Mouse (Mus musculus): Measurements from ENCODE around the gene Wfdc9. TPM values are rescaled to one million over a fixed set of nuclear protein-coding genes. Genes with fewer than 3 reads are reported as not detected.
"Not testable (repeated sequence)": the region's sequence is repeated elsewhere in the genome, so short reads cannot be mapped to it uniquely, and the experiment has no call there.

The Wfdc9 gene
- polyA plus RNA-seq, 1 experiment: 293 TPM

GRCm38 (mm10) chr2:164619050-164619449, 37.3 kb downstream of the Wfdc9 start:
- no peak for DNase-seq (ENCODE audit: low read depth)

GRCm38 (mm10) chr2:164615386-164615785, 41.0 kb downstream of the Wfdc9 start:
- DNase-seq (ENCODE audit: low read depth): no peak

GRCm38 (mm10) chr2:164613471-164613870, 42.9 kb downstream of the Wfdc9 start, which contains the start of the genes Wfdc6b and Wfdc8:
Gene Wfdc6b, plus strand, starts transcription at chr2:164613522.
Gene Wfdc8, minus strand, starts transcription at chr2:164613626.
- DNase-seq (ENCODE audit: low read depth): not testable (repeated sequence)

GRCm38 (mm10) chr2:164608781-164609180, 47.6 kb downstream of the Wfdc9 start:
- no peak for DNase-seq (ENCODE audit: low read depth)

GRCm38 (mm10) chr2:164604411-164604810, 52.0 kb downstream of the Wfdc9 start:
- DNase-seq (ENCODE audit: low read depth): no peak

- DNase-seq (ENCODE audit: low read depth): no peak
These were observed 52.9 kb downstream of the Wfdc9 start for GRCm38 (mm10) chr2:164603482-164603881.

- DNase-seq (ENCODE audit: low read depth): no peak
These were observed 56.2 kb downstream of the Wfdc9 start for GRCm38 (mm10) chr2:164600179-164600578.

Other genes starting within 250 kb of the Wfdc9 start
- 18.0 and 19.6 TPM in 2 replicates for gene Sdc4, start 212.7 kb downstream of the Wfdc9 start, polyA plus RNA-seq (2012; rRNA removed)
- gene Sys1, start 199.6 kb downstream of the Wfdc9 start, polyA plus RNA-seq (2012; rRNA removed): 94.8 and 100 TPM in 2 replicates
- gene Gm20458, start 195.6 kb downstream of the Wfdc9 start, polyA plus RNA-seq (2012; rRNA removed): 21.8 and 25.0 TPM in 2 replicates
- gene Trp53tg5, start 182.9 kb downstream of the Wfdc9 start, polyA plus RNA-seq (2012; rRNA removed): not detected in 2 replicates
- gene Dbndd2, start 170.5 kb downstream of the Wfdc9 start, polyA plus RNA-seq (2012; rRNA removed): 24.8 and 29.5 TPM in 2 replicates
- 97.9 and 128 TPM in 2 replicates for gene Pigt, start 159.1 kb downstream of the Wfdc9 start, polyA plus RNA-seq (2012; rRNA removed)
- gene Wfdc2, start 94.2 kb downstream of the Wfdc9 start, polyA plus RNA-seq (2012; rRNA removed): 12.1 and 16.0 TPM in 2 replicates
- 317 and 597 TPM in 2 replicates for gene Spint3, start 83.1 kb downstream of the Wfdc9 start, polyA plus RNA-seq (2012; rRNA removed)
- gene Wfdc6a, start 71.1 kb downstream of the Wfdc9 start, polyA plus RNA-seq (2012; rRNA removed): 94.1 and 109 TPM in 2 replicates
- gene Eppin, start 63.0 kb downstream of the Wfdc9 start, polyA plus RNA-seq (2012; rRNA removed): 211 and 222 TPM in 2 replicates
- gene Wfdc6b, start 43.1 kb downstream of the Wfdc9 start, polyA plus RNA-seq (2012; rRNA removed): 159 and 208 TPM in 2 replicates
- 341 and 347 TPM in 2 replicates for gene Wfdc8, start 43.0 kb downstream of the Wfdc9 start, polyA plus RNA-seq (2012; rRNA removed)
- gene Wfdc16, start 17.8 kb downstream of the Wfdc9 start, polyA plus RNA-seq (2012; rRNA removed): 238 and 428 TPM in 2 replicates
- 5,228 and 5,435 TPM in 2 replicates for gene Wfdc10, start 537 bp downstream of the Wfdc9 start, polyA plus RNA-seq (2012; rRNA removed)
- 6.6 and 15.6 TPM in 2 replicates for gene Wfdc11, start 17.5 kb upstream of the Wfdc9 start, polyA plus RNA-seq (2012; rRNA removed)
- gene Wfdc13, start 28.5 kb upstream of the Wfdc9 start, polyA plus RNA-seq (2012; rRNA removed): 1,038 and 1,237 TPM in 2 replicates
- 272 and 330 TPM in 2 replicates for gene Spint4, start 41.9 kb upstream of the Wfdc9 start, polyA plus RNA-seq (2012; rRNA removed)
- gene Spint5, start 58.7 kb upstream of the Wfdc9 start, polyA plus RNA-seq (2012; rRNA removed): 127 and 235 TPM in 2 replicates
- gene Wfdc3, start 89.3 kb upstream of the Wfdc9 start, polyA plus RNA-seq (2012; rRNA removed): 11.1 and 11.3 TPM in 2 replicates
- 29.9 and 49.6 TPM in 2 replicates for gene Dnttip1, start 89.4 kb upstream of the Wfdc9 start, polyA plus RNA-seq (2012; rRNA removed)
- gene Ube2c, start 113.3 kb upstream of the Wfdc9 start, polyA plus RNA-seq (2012; rRNA removed): 8.5 and 11.8 TPM in 2 replicates
- 17.6 and 20.6 TPM in 2 replicates for gene Tnnc2, start 123.4 kb upstream of the Wfdc9 start, polyA plus RNA-seq (2012; rRNA removed)
- gene Snx21, start 129.2 kb upstream of the Wfdc9 start, polyA plus RNA-seq (2012; rRNA removed): 23.0 and 24.6 TPM in 2 replicates
- 31.4 and 31.5 TPM in 2 replicates for gene Acot8, start 148.3 kb upstream of the Wfdc9 start, polyA plus RNA-seq (2012; rRNA removed)
- gene Zswim3, start 148.5 kb upstream of the Wfdc9 start, polyA plus RNA-seq (2012; rRNA removed): 3.4 and 3.7 TPM in 2 replicates
- gene Zswim1, start 166.1 kb upstream of the Wfdc9 start, polyA plus RNA-seq (2012; rRNA removed): 10.5 and 11.8 TPM in 2 replicates
- gene Spata25, start 172.0 kb upstream of the Wfdc9 start, polyA plus RNA-seq (2012; rRNA removed): 0.46 and 0.70 TPM in 2 replicates
- 274 and 289 TPM in 2 replicates for gene Ctsa, start 176.3 kb upstream of the Wfdc9 start, polyA plus RNA-seq (2012; rRNA removed)
- gene Neurl2, start 176.9 kb upstream of the Wfdc9 start, polyA plus RNA-seq (2012; rRNA removed): 5.9 and 7.4 TPM in 2 replicates
- 277 and 290 TPM in 2 replicates for gene Pltp, start 201.1 kb upstream of the Wfdc9 start, polyA plus RNA-seq (2012; rRNA removed)
- gene Pcif1, start 222.7 kb upstream of the Wfdc9 start, polyA plus RNA-seq (2012; rRNA removed): 32.0 and 33.9 TPM in 2 replicates